Comparison of ENCODE assay signal across 38 mouse cellular contexts in the genomic region with DNA sequence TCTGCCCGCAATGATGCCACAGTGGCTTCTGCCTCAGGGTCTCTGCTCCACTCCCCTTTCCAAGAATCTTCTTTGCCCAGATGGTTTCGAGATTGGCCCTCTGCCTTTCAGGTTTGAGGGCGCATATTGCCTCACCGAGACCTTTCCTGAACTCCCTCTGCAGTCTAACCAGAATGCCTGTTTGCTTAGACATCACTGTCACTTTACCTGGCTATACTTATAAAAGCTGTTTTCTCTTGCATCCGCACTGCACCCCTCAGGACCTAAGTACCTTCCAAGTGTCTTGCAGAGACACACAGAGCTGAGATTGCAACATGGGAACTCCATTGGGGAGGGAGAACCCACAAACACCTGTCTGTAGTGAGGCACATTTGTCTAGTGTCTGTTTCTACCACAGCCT. TPM values are rescaled to one million over a fixed set of nuclear protein-coding genes. Genes with fewer than 3 reads are reported as not detected.
"Had no signal": no experiment of that assay in that cellular context is flagged by ENCODE, and none has a peak within 500 bp of the region (broad histone marks: within the 10 kb centered on the region; RNA-seq: fewer than 3 reads in every experiment).

No protein-coding gene starts in this region.

- H3K4me1 ChIP-seq: liver, embryonic 12.5 days; liver, embryonic 13.5 days; liver, embryonic 15.5 days; megakaryocyte, embryonic 14.5 days had no signal

- H3K27ac ChIP-seq: limb, embryonic 10.5 days; limb, embryonic 12.5 days; limb, embryonic 13.5 days; limb, embryonic 15.5 days; liver, embryonic 12.5 days; liver, embryonic 13.5 days; liver, embryonic 14.5 days; liver, embryonic 15.5 days; lung, embryonic 15.5 days; macrophage; midbrain, embryonic 10.5 days; midbrain, embryonic 12.5 days; midbrain, embryonic 13.5 days; midbrain, embryonic 15.5 days; neural tube, embryonic 12.5 days had no signal

- H3K4me2 ChIP-seq: limb, embryonic 12.5 days; limb, embryonic 13.5 days; limb, embryonic 15.5 days; liver, embryonic 11.5 days; liver, embryonic 12.5 days; liver, embryonic 13.5 days; liver, embryonic 15.5 days; lung, embryonic 14.5 days; lung, embryonic 15.5 days; midbrain, embryonic 11.5 days; midbrain, embryonic 12.5 days; midbrain, embryonic 13.5 days; midbrain, embryonic 15.5 days; neural tube, embryonic 12.5 days had no signal

- H3K36me3 ChIP-seq: liver, embryonic 12.5 days; liver, embryonic 13.5 days; liver, embryonic 15.5 days; lung, embryonic 15.5 days; midbrain, embryonic 10.5 days; midbrain, embryonic 12.5 days; midbrain, embryonic 15.5 days had no signal

- H3K9ac ChIP-seq: limb, embryonic 12.5 days; limb, embryonic 13.5 days; limb, embryonic 15.5 days; liver, embryonic 12.5 days; liver, embryonic 13.5 days; liver, embryonic 14.5 days; liver, embryonic 15.5 days; liver, postnatal 0 days; lung, embryonic 14.5 days; lung, embryonic 15.5 days; midbrain, embryonic 12.5 days; midbrain, embryonic 13.5 days; midbrain, embryonic 15.5 days; neural tube, embryonic 12.5 days had no signal

- ATAC-seq: liver, embryonic 12.5 days; liver, postnatal 0 days; lung, postnatal 0 days; midbrain, embryonic 13.5 days; midbrain, embryonic 15.5 days; midbrain, embryonic 16.5 days had no signal

- H3K9me3 ChIP-seq: limb, embryonic 10.5 days; limb, embryonic 12.5 days; limb, embryonic 13.5 days; limb, embryonic 15.5 days; liver, embryonic 12.5 days; liver, embryonic 13.5 days; liver, embryonic 15.5 days; lung, embryonic 15.5 days; megakaryocyte, embryonic 14.5 days; midbrain, embryonic 10.5 days; midbrain, embryonic 12.5 days; midbrain, embryonic 13.5 days; midbrain, embryonic 15.5 days; neural tube, embryonic 12.5 days had no signal

- DNase-seq: left cerebral cortex, postnatal 4 days; liver; liver, embryonic 13.5 days; liver, postnatal 0 days; lung, adult 18-20 months; lung, adult 2 months; lung, embryonic 14.5 days; lung, postnatal 10 days; lung, postnatal 36 days; lung, postnatal 4 days; midbrain, embryonic 14.5 days had no signal

- H3K27me3 ChIP-seq: limb, embryonic 12.5 days; limb, embryonic 13.5 days; limb, embryonic 15.5 days; liver, embryonic 12.5 days; liver, embryonic 13.5 days; liver, embryonic 15.5 days; lung, embryonic 15.5 days; midbrain, embryonic 12.5 days; midbrain, embryonic 13.5 days; midbrain, embryonic 15.5 days; neural tube, embryonic 12.5 days had no signal

- H3K4me3 ChIP-seq: limb, embryonic 10.5 days; limb, embryonic 12.5 days; limb, embryonic 13.5 days; limb, embryonic 15.5 days; liver, embryonic 12.5 days; liver, embryonic 13.5 days; liver, embryonic 15.5 days; lung, embryonic 15.5 days; megakaryocyte, embryonic 14.5 days; midbrain, embryonic 10.5 days; midbrain, embryonic 12.5 days; midbrain, embryonic 13.5 days; midbrain, embryonic 15.5 days; myocyte; neural tube, embryonic 12.5 days had no signal

RNA-seq across cellular contexts. Expression of a gene that starts 29.8 kb away (rescaled TPM):
- polyA plus RNA-seq: limb, embryonic 10.5 days; limb, embryonic 11.5 days; limb, embryonic 12.5 days; limb, embryonic 13.5 days; limb, embryonic 14.5 days; limb, embryonic 15.5 days; liver, adult 2 months; liver, embryonic 11.5 days; liver, embryonic 12.5 days; liver, embryonic 13.5 days; liver, embryonic 14.5 days; liver, embryonic 15.5 days; liver, embryonic 16.5 days; liver, postnatal 0 days; lung, adult 2 months; lung, embryonic 14.5 days; lung, embryonic 15.5 days; lung, embryonic 16.5 days; lung, postnatal 0 days; macrophage; midbrain, embryonic 10.5 days; midbrain, embryonic 11.5 days; midbrain, embryonic 12.5 days; midbrain, embryonic 13.5 days; midbrain, embryonic 14.5 days; midbrain, embryonic 15.5 days; midbrain, embryonic 16.5 days; midbrain, postnatal 0 days; myocyte; neural tube, embryonic 11.5 days; neural tube, embryonic 12.5 days had no signal
